Mouse (Mus musculus) kidney, postnatal 14 days (tissue): ENCODE data around the gene Gm21852.
"Not testable (repeated sequence)": the region's sequence is repeated elsewhere in the genome, so short reads cannot be mapped to it uniquely, and the experiment has no call there.

ENCODE experiments used
- DNase-seq: peaks from one replicate; pipeline ENCODE4 v3.0.0; 2022; ENCODE audit warnings: mixed read lengths

The Gm21852 gene

DNA sequence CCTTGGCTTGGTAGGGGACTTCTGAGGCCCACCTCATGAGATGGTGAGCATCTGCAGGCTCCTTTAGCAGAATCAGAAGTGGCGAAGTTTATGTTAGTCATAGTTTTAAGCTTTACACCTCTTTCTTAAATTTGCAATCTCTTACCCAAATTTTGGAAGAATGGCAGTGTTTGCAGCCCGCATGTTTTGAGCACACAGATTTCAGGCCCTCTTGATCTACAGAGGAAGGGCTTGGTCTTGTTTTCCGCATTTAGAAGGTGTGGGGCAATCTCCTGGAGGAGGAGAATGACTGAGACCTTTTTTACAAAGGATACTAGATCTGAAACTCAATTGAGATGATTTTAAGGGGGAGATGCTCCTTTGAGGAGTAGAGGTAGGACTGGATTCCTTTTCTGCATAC lies at the start of gene Gm21852:
Gene Gm21852, minus strand, starts transcription at position 101 of the 400 bp plus-strand sequence.
- not testable (repeated sequence) for DNase-seq
